Mouse (Mus musculus) ES-E14 (cell line): ENCODE results near the gene Akap12. TPM values are rescaled to one million over a fixed set of nuclear protein-coding genes. Genes with fewer than 3 reads are reported as not detected.

Source experiments
- DNase-seq: peaks from one replicate; pipeline ENCODE4 v3.0.0-alpha.2; 2013; ENCODE audit warnings: low read depth, low spot score
- H3K27ac ChIP-seq: 2 replicates; pipeline ENCODE4 v1.5.1; 2012; ENCODE audit warnings: low read depth, mild to moderate bottlenecking, low read length, moderate library complexity, mixed read lengths; ENCODE audit not compliant: poor library complexity, insufficient read depth, severe bottlenecking
- H3K36me3 ChIP-seq: 2 replicates; pipeline ENCODE4 v1.6.1; 2012; ENCODE audit warnings: mild to moderate bottlenecking, low read length, moderate library complexity, mixed read lengths; ENCODE audit not compliant: control insufficient read depth, poor library complexity, insufficient read depth, severe bottlenecking
- H3K4me1 ChIP-seq, 2 experiments: fragments of 150-350 bp in 1 of 2; sonication (generic) in 1 of 2; 2 replicates each; pipeline ENCODE4 v1.6.1; 2012; ENCODE audit warnings: low read length in 2 of 2, mild to moderate bottlenecking in 1 of 2, mixed read lengths in 1 of 2; ENCODE audit not compliant: control insufficient read depth in 2 of 2, insufficient read depth in 2 of 2, poor library complexity in 1 of 2
- H3K4me3 ChIP-seq, 2 experiments: fragments of 150-350 bp in 1 of 2; sonication (generic) in 1 of 2; 2 replicates each; pipeline ENCODE4 v1.5.1; 2012; ENCODE audit warnings: low read length in 2 of 2, low read depth in 1 of 2, mild to moderate bottlenecking in 1 of 2, mixed read lengths in 1 of 2; ENCODE audit not compliant: insufficient read depth in 1 of 2, poor library complexity in 1 of 2, severe bottlenecking in 1 of 2
- H3K9ac ChIP-seq: 2 replicates; pipeline ENCODE4 v1.6.1; 2012; ENCODE audit warnings: low read depth, mild to moderate bottlenecking, low read length, mixed read lengths; ENCODE audit not compliant: poor library complexity, insufficient read depth, severe bottlenecking
- H3K9me3 ChIP-seq: fragments of 150-350 bp; sonication (generic); 2 replicates; pipeline ENCODE4 v1.6.1; 2012; ENCODE audit warnings: low read depth, mild to moderate bottlenecking, low read length; ENCODE audit not compliant: control insufficient read depth, insufficient read depth
- CHD2 ChIP-seq: IDR thresholded peaks from 2 replicates; pipeline ENCODE4 v1.6.1; 2014; ENCODE audit warnings: mild to moderate bottlenecking, low read depth, low read length, inconsistent platforms
- HCFC1 ChIP-seq: IDR thresholded peaks from 2 replicates; pipeline ENCODE4 v1.6.1; 2012; ENCODE audit warnings: low read length, inconsistent platforms, borderline replicate concordance; ENCODE audit not compliant: insufficient read depth
- MAFK ChIP-seq: IDR thresholded peaks from 2 replicates; pipeline ENCODE4 v1.6.1; 2014; ENCODE audit warnings: mild to moderate bottlenecking, low read depth, low read length, inconsistent platforms; ENCODE audit not compliant: insufficient read depth
- ZC3H11A ChIP-seq: IDR thresholded peaks from 2 replicates; pipeline ENCODE4 v1.6.1; 2012; ENCODE audit warnings: low read depth, mild to moderate bottlenecking, inconsistent platforms, low read length, borderline replicate concordance
- ZNF384 ChIP-seq: IDR thresholded peaks from 2 replicates; pipeline ENCODE4 v1.6.1; 2012; ENCODE audit warnings: low read depth, low read length, inconsistent platforms
- in situ Hi-C, 2 experiments: fragments of 600-800 bp; cut with MboI; formaldehyde crosslinking; loops; one replicate each; pipeline ENCODE4 v1.15.1; 2025; ENCODE audit warnings: low sequenced_read_pairs in 2 of 2, inconsistent platforms in 1 of 2; ENCODE audit not compliant: unreplicated experiment in 2 of 2
- total RNA-seq: library from RNA; depleted of rRNA; stranded (reverse); fragments of 300-350 nt; gene quantifications from 2 replicates; pipeline ENCODE4 v1.2.3, GENCODE M21; 2012

Gene Akap12
- total RNA-seq, 1 experiment = 346 TPM

DNA sequence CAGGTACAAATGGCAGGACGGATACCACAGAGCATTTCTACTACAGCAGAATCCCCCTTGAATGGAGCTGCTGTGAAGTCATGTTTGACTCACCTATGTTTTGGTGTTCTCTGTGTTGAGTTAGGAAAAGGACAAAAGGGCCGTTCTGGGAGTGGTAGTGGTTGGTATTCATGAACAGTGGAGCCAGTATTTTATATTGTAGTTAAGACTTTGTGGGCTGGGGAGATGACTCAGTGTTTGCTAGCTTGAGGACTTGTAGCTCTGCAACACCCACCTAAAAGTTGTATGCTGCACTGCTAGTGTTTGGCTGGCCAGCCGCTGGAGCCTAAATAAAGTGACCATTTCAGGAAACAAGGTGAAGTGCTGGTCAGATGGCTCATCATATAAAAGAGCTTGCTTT, 129.1 kb downstream of the Akap12 start:
- no peak overlapping the region for H3K4me3 ChIP-seq
- peaks cover 10% of the 10 kb centered on the region; the same call in 1 of the 2 replicates for H3K36me3 ChIP-seq
- no peaks in the 10 kb centered on the region for H3K9me3 ChIP-seq
- no peak for DNase-seq
- in situ Hi-C loops = no loop called here
- no peak overlapping the region for H3K27ac ChIP-seq
- no peak overlapping the region for H3K9ac ChIP-seq
- peaks cover 5 to 13% of the 10 kb centered on the region in 2 experiments; a peak in 2 of 4 replicates for H3K4me1 ChIP-seq
- TF ChIP-seq MAFK (no peak), CHD2 (no peak), ZC3H11A (no peak), ZNF384 (no peak), HCFC1 (no peak)

DNA sequence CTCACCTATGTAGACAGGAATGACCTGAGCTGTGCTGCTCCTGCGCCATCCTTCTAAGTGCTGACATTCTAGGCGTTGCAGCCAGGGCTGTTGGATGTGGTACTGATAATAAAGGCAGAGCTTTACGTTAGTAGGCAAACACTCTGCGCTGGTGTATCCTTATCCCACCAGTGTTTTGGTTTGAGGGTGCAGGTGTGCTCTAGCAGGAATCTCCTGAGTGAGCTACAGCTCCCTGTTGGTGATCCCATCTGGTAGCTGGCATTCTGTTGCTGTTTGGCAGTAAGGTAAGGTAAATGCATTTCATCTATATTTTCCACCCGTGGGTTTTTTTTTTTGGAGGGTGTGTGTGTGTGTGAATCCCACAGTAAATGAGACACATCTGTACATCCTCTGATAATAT, 131.9 kb downstream of the Akap12 start:
- in situ Hi-C loops = no loop called here
- no peak for TF ChIP-seq MAFK
- no peak for TF ChIP-seq ZNF384
- TF ChIP-seq ZC3H11A = no peak
- TF ChIP-seq CHD2 = no peak
- TF ChIP-seq HCFC1 = no peak

DNA sequence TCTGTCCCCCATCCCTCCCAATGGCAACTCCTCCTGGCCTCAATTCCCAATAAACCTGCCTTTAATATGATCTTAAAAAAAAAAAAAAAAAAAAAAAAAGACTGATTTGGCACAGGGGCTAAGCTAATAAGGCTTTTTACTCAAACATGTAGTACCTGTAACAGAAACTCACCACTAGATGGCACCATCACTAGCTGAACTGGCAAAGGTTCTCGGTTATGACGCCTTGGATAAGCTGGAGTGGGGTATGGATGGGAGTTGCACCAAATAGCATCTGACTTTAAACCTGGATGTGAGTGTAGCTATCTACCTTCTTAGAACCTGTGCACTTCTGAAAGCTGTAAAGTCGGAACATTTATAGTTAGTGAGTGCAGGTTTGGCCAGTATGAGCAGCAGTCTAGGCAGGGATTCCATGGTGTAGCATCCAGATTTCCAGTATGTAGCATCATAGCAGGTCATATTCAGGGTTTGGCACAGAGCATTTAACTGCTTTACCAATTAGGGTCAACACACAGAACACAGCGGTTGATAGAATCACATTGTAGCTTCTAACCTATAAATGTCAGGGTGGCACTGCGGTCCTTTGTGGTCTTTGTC, 138.8 kb downstream of the Akap12 start:
- DNase-seq = peak; percentile 56
- Histone ChIP-seq H3K4me1 (no peaks in the 10 kb centered on the region), H3K9me3 (no peaks in the 10 kb centered on the region), H3K4me3 (no peak overlapping the region), H3K9ac (no peak overlapping the region), H3K27ac (no peak overlapping the region), H3K36me3 (peaks cover 20% of the 10 kb centered on the region)
- 0 out of 2 replicates have a peak, but pooled peaks have one; percentile 22 for TF ChIP-seq ZC3H11A
- TF ChIP-seq ZNF384 = peak; percentile 14; the same call in 1 of the 2 replicates
- TF ChIP-seq CHD2 = no peak
- TF ChIP-seq MAFK = no peak
- in situ Hi-C loops = loop anchor here in 1 of 2 experiments (25.0 kb wide), 1 partner anchor 757 kb away; no protein-coding TSS in a partner anchor

More for the DNA sequence above, 131.9 kb downstream of the Akap12 start:
- Histone ChIP-seq H3K9me3 (no peaks in the 10 kb centered on the region), H3K4me3 (no peak overlapping the region), H3K27ac (no peak overlapping the region), H3K4me1 (peaks cover 5 to 9% of the 10 kb centered on the region in 2 experiments; a peak in 2 of 4 replicates), H3K36me3 (peaks cover 6% of the 10 kb centered on the region; the same call in 1 of the 2 replicates), H3K9ac (no peak overlapping the region)
- no peak for DNase-seq

DNA sequence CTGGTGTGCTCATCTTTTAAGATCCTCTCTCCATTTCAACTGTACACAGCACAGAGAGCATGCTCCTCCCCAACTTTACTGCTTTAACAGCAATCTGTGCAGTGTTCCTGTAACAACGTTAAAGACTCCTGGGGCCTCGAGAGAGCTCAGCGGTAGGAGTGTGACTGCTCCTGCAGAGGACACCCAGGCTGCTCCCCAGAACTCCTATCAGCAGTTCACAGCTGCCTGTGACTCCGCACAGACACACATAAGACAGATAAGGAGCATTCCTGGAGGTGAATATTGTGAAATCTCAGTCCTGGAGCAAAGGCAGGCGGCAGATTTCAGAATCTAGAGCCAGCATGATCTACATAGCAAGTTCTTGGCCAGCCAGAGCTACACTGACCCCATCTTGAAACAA, 139.3 kb downstream of the Akap12 start:
- no peak for DNase-seq
- Histone ChIP-seq H3K4me3 (no peak overlapping the region), H3K36me3 (peaks cover 23% of the 10 kb centered on the region), H3K9ac (no peak overlapping the region), H3K4me1 (no peaks in the 10 kb centered on the region), H3K27ac (no peak overlapping the region), H3K9me3 (no peaks in the 10 kb centered on the region)
- in situ Hi-C loops = loop anchor here in 1 of 2 experiments (25.0 kb wide), 1 partner anchor 757 kb away; no protein-coding TSS in a partner anchor
- TF ChIP-seq ZC3H11A = no peak
- TF ChIP-seq ZNF384 = no peak
- TF ChIP-seq HCFC1 = no peak
- TF ChIP-seq MAFK = no peak
- no peak for TF ChIP-seq CHD2
